Mouse (Mus musculus) liver, postnatal 0 days (tissue): ENCODE measurements at regions not wholly inside any gene's neighbourhood (a gene's known extent, or its start where the extent isn't known, plus 50 kb on each side); places are given as distances from the start of the nearest gene placed in this dataset.

Experiments used
- ATAC-seq: fragments of 200-750 bp; cut with Nextera tagmentation; 2 replicates; pipeline ENCODE4 v1.8.0; 2017; ENCODE audit warnings: mild to moderate bottlenecking, moderate library complexity
- DNase-seq: peaks from one replicate; pipeline ENCODE4 v3.0.0-alpha.2; 2016
- H3K27ac ChIP-seq: fragments of 300-500 bp; sonication (generic); 2 replicates; pipeline ENCODE4 v1.5.1; 2014; ENCODE audit warnings: antibody characterized with exemption, moderate library complexity, mild to moderate bottlenecking, low read depth
- H3K27me3 ChIP-seq: fragments of 300-500 bp; sonication (generic); 2 replicates; pipeline ENCODE4 v1.6.1; 2014; ENCODE audit warnings: low read length, control low read depth, mixed read lengths; ENCODE audit not compliant: insufficient read depth
- H3K36me3 ChIP-seq: fragments of 300-500 bp; sonication (generic); replicated peaks from 2 replicates; pipeline ENCODE4 v1.6.1; 2014; ENCODE audit warnings: mild to moderate bottlenecking, control low read depth, low read length, moderate library complexity, mixed read lengths; ENCODE audit not compliant: insufficient read depth
- H3K4me1 ChIP-seq: fragments of 300-500 bp; sonication (generic); 2 replicates; pipeline ENCODE4 v1.6.1; 2014; ENCODE audit warnings: antibody characterized with exemption, mild to moderate bottlenecking, control low read depth; ENCODE audit not compliant: insufficient read depth
- H3K4me2 ChIP-seq: fragments of 300-500 bp; sonication (generic); 2 replicates; pipeline ENCODE4 v1.6.1; 2014; ENCODE audit warnings: low read depth, mild to moderate bottlenecking, low read length, moderate library complexity, mixed read lengths
- H3K4me3 ChIP-seq: fragments of 300-500 bp; sonication (generic); 2 replicates; pipeline ENCODE4 v1.5.1; 2014; ENCODE audit warnings: low read depth, low read length
- H3K9ac ChIP-seq: fragments of 300-500 bp; sonication (generic); replicated peaks from 2 replicates; pipeline ENCODE4 v1.6.1; 2014; ENCODE audit warnings: mild to moderate bottlenecking, moderate library complexity
- H3K9me3 ChIP-seq: fragments of 300-500 bp; sonication (generic); 2 replicates; pipeline ENCODE4 v1.6.1; 2016; ENCODE audit warnings: mild to moderate bottlenecking, control low read depth, low read length, mixed read lengths
- CTCF ChIP-seq: sonication (generic); IDR thresholded peaks from 2 replicates; pipeline ENCODE4 v1.5.1; 2016; ENCODE audit warnings: antibody characterized with exemption, low read depth
- EP300 ChIP-seq: IDR thresholded peaks from 2 replicates; pipeline ENCODE4 v1.6.1; 2016; ENCODE audit warnings: antibody characterized with exemption, low read depth, mild to moderate bottlenecking
- whole genome bisulfite sequencing: fragments of 180-500 bp; shearing (Covaris S2); extraction: QIAGEN DNeasy Blood & Tissue Kit; methylation state at CpG from one replicate; pipeline ENCODE4 v1.1.7; 2014; ENCODE audit not compliant: insufficient replicate concordance; 5-methylcytosine and 5-hydroxymethylcytosine counted together

- no peak overlapping the region for H3K27ac ChIP-seq
- no peak overlapping the region for H3K9ac ChIP-seq
- H3K4me3 ChIP-seq: no peak overlapping the region
- ATAC-seq (no peak), DNase-seq (no peak)
- H3K36me3 ChIP-seq: no peaks in the 10 kb centered on the region
- no peaks in the 10 kb centered on the region for H3K27me3 ChIP-seq
- H3K4me2 ChIP-seq: no peak overlapping the region
- no peak for TF ChIP-seq CTCF
- no peak for TF ChIP-seq EP300
- WGBS: 49% methylated on average over 3 of the region's 3 CpGs
- no peaks in the 10 kb centered on the region for H3K9me3 ChIP-seq
- no peaks in the 10 kb centered on the region for H3K4me1 ChIP-seq
These were observed 1137.9 kb downstream of the Pla2g4a start for GRCm38 (mm10) chr1:148823146-148823545.

GRCm38 (mm10) chr1:148808707-148809106, 1152.4 kb downstream of the Pla2g4a start:
- Histone ChIP-seq H3K36me3 (no peaks in the 10 kb centered on the region), H3K27me3 (no peaks in the 10 kb centered on the region), H3K4me1 (no peaks in the 10 kb centered on the region), H3K9ac (no peak overlapping the region), H3K4me3 (no peak overlapping the region), H3K4me2 (no peak overlapping the region), H3K27ac (no peak overlapping the region), H3K9me3 (no peaks in the 10 kb centered on the region)
- DNase-seq: no peak
- ATAC-seq: peak; percentile 65
- TF ChIP-seq CTCF (no peak), EP300 (no peak)

GRCm38 (mm10) chr1:148797110-148797509, 1164.0 kb downstream of the Pla2g4a start:
- no peak overlapping the region for H3K4me3 ChIP-seq
- H3K27ac ChIP-seq: no peak overlapping the region
- no peak overlapping the region for H3K4me2 ChIP-seq
- no peak overlapping the region for H3K9ac ChIP-seq
- ATAC-seq (no peak), DNase-seq (no peak)
- no peaks in the 10 kb centered on the region for H3K27me3 ChIP-seq
- TF ChIP-seq EP300 (no peak), CTCF (no peak)
- H3K4me1 ChIP-seq: no peaks in the 10 kb centered on the region
- no peaks in the 10 kb centered on the region for H3K36me3 ChIP-seq
- H3K9me3 ChIP-seq: no peaks in the 10 kb centered on the region

GRCm38 (mm10) chr1:148750806-148751205, 1210.3 kb downstream of the Pla2g4a start:
- no peaks in the 10 kb centered on the region for H3K9me3 ChIP-seq
- H3K27ac ChIP-seq: no peak overlapping the region
- no peak for DNase-seq
- no peak for TF ChIP-seq CTCF
- no peak for TF ChIP-seq EP300
- H3K4me2 ChIP-seq: no peak overlapping the region
- H3K36me3 ChIP-seq: no peaks in the 10 kb centered on the region
- ATAC-seq: no peak
- H3K9ac ChIP-seq: no peak overlapping the region
- H3K27me3 ChIP-seq: no peaks in the 10 kb centered on the region
- no peak overlapping the region for H3K4me3 ChIP-seq
- H3K4me1 ChIP-seq: no peaks in the 10 kb centered on the region

GRCm38 (mm10) chr1:148722106-148722505, 1239.0 kb downstream of the Pla2g4a start:
- ATAC-seq (no peak), DNase-seq (no peak)
- H3K4me1 ChIP-seq: no peaks in the 10 kb centered on the region
- 39% methylated on average over 1 of the region's 1 CpGs for WGBS
- H3K4me2 ChIP-seq: no peak overlapping the region
- H3K4me3 ChIP-seq: no peak overlapping the region
- H3K9me3 ChIP-seq: no peaks in the 10 kb centered on the region
- H3K27me3 ChIP-seq: no peaks in the 10 kb centered on the region
- H3K36me3 ChIP-seq: no peaks in the 10 kb centered on the region
- TF ChIP-seq CTCF (no peak), EP300 (no peak)
- H3K9ac ChIP-seq: no peak overlapping the region
- no peak overlapping the region for H3K27ac ChIP-seq

- Histone ChIP-seq H3K9me3 (no peaks in the 10 kb centered on the region), H3K36me3 (no peaks in the 10 kb centered on the region), H3K27me3 (no peaks in the 10 kb centered on the region), H3K4me2 (no peak overlapping the region), H3K9ac (no peak overlapping the region), H3K27ac (no peak overlapping the region), H3K4me3 (no peak overlapping the region), H3K4me1 (no peaks in the 10 kb centered on the region)
- ATAC-seq: no peak
- WGBS: 69% methylated on average over 1 of the region's 1 CpGs
- TF ChIP-seq EP300 (no peak), CTCF (no peak)
- no peak for DNase-seq
These were observed 1239.7 kb downstream of the Pla2g4a start for GRCm38 (mm10) chr1:148721409-148721808.

- Histone ChIP-seq H3K4me2 (no peak overlapping the region), H3K4me1 (no peaks in the 10 kb centered on the region), H3K9ac (no peak overlapping the region), H3K27ac (no peak overlapping the region), H3K36me3 (no peaks in the 10 kb centered on the region), H3K27me3 (no peaks in the 10 kb centered on the region), H3K9me3 (no peaks in the 10 kb centered on the region), H3K4me3 (no peak overlapping the region)
- DNase-seq (no peak), ATAC-seq (no peak)
- 56% methylated on average over 4 of the region's 4 CpGs for WGBS
- no peak for TF ChIP-seq CTCF
- no peak for TF ChIP-seq EP300
These were observed 1240.1 kb downstream of the Pla2g4a start for GRCm38 (mm10) chr1:148720980-148721379.
